Mouse (Mus musculus): ENCODE results near the gene Trim46.
A peak's percentile ranks its signal among the peaks of the same experiment; 100 is the strongest.

The Trim46 gene

DNA sequence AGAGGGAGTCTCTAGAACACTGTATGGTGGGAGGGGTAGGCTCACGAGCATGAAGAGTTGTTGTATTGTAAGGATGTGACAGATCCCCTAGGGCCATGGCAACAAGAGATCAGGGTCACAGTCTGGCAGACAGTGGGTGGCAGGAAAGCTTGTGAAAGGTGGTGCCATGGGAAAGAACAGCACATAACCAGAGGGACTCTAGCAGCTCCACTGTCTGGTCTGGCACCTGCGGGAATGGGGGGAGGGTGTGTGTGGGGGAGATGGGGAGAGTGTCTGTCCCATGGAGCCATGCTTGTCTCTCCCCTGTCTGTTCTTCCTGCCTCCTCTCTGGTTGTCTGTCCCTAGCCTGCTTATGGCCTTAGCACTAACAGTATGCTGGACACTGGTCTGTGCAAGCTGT is 39.4 kb upstream of the Trim46 start:
- Histone ChIP-seq H3K9me3 (ENCODE audit: low read length) (no peaks in the 10 kb centered on the region), H3K36me3 (ENCODE audit: insufficient read depth, low read length) (no peaks in the 10 kb centered on the region), H3K4me3 (replicated peaks; ENCODE audit: low read length) (peak overlapping the region; percentile 71), H3K4me1 (replicated peaks; ENCODE audit: low read depth, low read length) (peaks cover 79% of the 10 kb centered on the region), H3K27me3 (ENCODE audit: insufficient read depth, low read length) (peaks cover 22% of the 10 kb centered on the region)
- TF ChIP-seq NANOG (IDR thresholded peaks at IDR 0.05; ENCODE audit: borderline replicate concordance, low read length) = no peak
- TF ChIP-seq CTCF (conservative IDR thresholded peaks at IDR 0.05; ENCODE audit: low read length) = no peak
- TF ChIP-seq POU5F1 (IDR thresholded peaks at IDR 0.05; ENCODE audit: borderline replicate concordance, low read length) = no peak

DNA sequence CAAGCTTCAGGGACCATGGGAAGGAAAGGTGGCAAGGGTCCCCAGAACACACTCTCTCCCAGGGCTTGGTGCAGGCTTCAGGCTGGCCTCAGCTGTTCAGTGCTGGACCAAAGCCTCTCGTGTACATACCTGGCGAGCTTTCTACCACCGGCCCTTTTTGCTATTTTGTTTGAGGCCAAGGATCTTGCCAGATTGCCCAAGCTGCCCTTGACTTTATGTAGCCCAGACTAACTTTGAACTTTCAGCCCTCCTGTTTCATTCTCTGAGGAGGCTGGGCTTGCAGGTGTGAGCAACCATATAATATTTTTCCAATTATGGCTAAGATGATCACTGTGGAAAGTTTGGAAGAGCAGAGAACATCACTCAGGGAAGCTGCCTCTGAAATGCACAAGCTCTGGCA is 38.2 kb upstream of the Trim46 start:
- H3K36me3 ChIP-seq (ENCODE audit: insufficient read depth, low read length) = no peaks in the 10 kb centered on the region
- H3K4me1 ChIP-seq (replicated peaks; ENCODE audit: low read depth, low read length) = peaks cover 89% of the 10 kb centered on the region
- no peak for TF ChIP-seq CTCF (conservative IDR thresholded peaks at IDR 0.05; ENCODE audit: low read length)
- no peak for TF ChIP-seq POU5F1 (IDR thresholded peaks at IDR 0.05; ENCODE audit: borderline replicate concordance, low read length)
- no peak for TF ChIP-seq NANOG (IDR thresholded peaks at IDR 0.05; ENCODE audit: borderline replicate concordance, low read length)
- H3K9me3 ChIP-seq (ENCODE audit: low read length) = no peaks in the 10 kb centered on the region
- H3K27me3 ChIP-seq (ENCODE audit: insufficient read depth, low read length) = peaks cover 31% of the 10 kb centered on the region
- no peak overlapping the region for H3K4me3 ChIP-seq (replicated peaks; ENCODE audit: low read length)

DNA sequence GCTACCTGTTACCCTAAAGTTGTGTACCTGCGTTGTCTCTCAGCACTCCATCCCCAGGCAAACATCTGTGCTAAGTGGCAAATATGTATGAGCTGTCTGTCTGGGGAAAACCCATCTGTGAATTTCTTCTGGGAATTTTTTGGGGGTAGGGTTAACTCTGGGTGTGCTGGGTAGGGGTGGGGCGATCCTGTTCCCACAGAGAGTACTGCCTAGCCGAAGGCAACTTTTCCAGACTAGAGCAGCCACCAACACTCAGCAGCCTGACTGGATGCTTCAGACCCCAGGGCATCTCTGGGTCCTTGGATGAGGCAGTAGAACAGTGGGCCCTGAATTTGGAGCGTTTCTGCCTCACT is 36.2 kb upstream of the Trim46 start:
- peaks cover 94% of the 10 kb centered on the region for H3K4me1 ChIP-seq (replicated peaks; ENCODE audit: low read depth, low read length)

DNA sequence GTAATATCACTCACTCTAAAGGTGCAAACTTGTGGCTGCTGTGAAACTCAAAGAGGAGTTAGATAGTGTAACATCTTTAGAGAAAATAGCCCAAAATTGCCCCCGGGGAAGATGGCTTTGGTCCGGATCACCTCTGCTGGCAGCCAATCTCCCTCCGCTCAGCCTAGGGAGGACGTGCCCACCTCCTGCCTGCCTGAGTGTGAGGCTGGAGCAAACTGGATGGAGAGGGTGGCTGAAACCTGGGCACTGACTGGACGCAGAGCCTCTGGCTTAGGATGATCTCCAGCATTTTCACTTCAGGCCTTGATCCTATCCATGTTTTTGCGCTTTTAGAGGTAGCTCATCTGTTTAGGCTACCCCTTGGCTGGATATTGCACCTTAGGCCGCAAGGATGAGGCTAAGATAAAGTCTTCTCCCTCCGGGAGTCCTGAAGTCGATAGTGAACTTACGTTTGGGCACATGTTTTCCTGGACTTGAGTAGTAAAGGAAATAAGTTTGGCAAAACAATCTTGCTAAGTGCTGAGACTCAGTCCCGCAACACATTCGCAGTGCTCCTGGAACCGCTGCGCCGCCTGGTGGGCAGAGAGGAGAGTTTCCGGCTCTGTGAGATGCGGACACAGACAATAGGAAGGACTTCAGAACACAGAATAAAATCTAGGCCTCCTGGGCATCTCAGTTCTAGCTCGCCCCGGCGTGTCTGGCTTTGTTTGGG is 35.6 kb upstream of the Trim46 start:
- peaks cover 47% of the 10 kb centered on the region for H3K27me3 ChIP-seq (ENCODE audit: insufficient read depth, low read length)
- H3K4me3 ChIP-seq (replicated peaks; ENCODE audit: low read length) = peak overlapping the region; percentile 80
- H3K36me3 ChIP-seq (ENCODE audit: insufficient read depth, low read length) = no peaks in the 10 kb centered on the region
- H3K4me1 ChIP-seq (replicated peaks; ENCODE audit: low read depth, low read length) = peaks cover 94% of the 10 kb centered on the region
- TF ChIP-seq CTCF (conservative IDR thresholded peaks at IDR 0.05; ENCODE audit: low read length) (peak; percentile 96), NANOG (IDR thresholded peaks at IDR 0.05; ENCODE audit: borderline replicate concordance, low read length) (no peak), POU5F1 (IDR thresholded peaks at IDR 0.05; ENCODE audit: borderline replicate concordance, low read length) (no peak)
- no peaks in the 10 kb centered on the region for H3K9me3 ChIP-seq (ENCODE audit: low read length)

More for the DNA sequence above, 36.2 kb upstream of the Trim46 start:
- peaks cover 42% of the 10 kb centered on the region for H3K27me3 ChIP-seq (ENCODE audit: insufficient read depth, low read length)
- no peaks in the 10 kb centered on the region for H3K9me3 ChIP-seq (ENCODE audit: low read length)
- H3K4me3 ChIP-seq (replicated peaks; ENCODE audit: low read length) = peak overlapping the region; percentile 45; the same call in 1 of the 2 replicates
- TF ChIP-seq POU5F1 (IDR thresholded peaks at IDR 0.05; ENCODE audit: borderline replicate concordance, low read length) = no peak
- TF ChIP-seq NANOG (IDR thresholded peaks at IDR 0.05; ENCODE audit: borderline replicate concordance, low read length) = no peak
- TF ChIP-seq CTCF (conservative IDR thresholded peaks at IDR 0.05; ENCODE audit: low read length) = no peak
- H3K36me3 ChIP-seq (ENCODE audit: insufficient read depth, low read length) = no peaks in the 10 kb centered on the region

DNA sequence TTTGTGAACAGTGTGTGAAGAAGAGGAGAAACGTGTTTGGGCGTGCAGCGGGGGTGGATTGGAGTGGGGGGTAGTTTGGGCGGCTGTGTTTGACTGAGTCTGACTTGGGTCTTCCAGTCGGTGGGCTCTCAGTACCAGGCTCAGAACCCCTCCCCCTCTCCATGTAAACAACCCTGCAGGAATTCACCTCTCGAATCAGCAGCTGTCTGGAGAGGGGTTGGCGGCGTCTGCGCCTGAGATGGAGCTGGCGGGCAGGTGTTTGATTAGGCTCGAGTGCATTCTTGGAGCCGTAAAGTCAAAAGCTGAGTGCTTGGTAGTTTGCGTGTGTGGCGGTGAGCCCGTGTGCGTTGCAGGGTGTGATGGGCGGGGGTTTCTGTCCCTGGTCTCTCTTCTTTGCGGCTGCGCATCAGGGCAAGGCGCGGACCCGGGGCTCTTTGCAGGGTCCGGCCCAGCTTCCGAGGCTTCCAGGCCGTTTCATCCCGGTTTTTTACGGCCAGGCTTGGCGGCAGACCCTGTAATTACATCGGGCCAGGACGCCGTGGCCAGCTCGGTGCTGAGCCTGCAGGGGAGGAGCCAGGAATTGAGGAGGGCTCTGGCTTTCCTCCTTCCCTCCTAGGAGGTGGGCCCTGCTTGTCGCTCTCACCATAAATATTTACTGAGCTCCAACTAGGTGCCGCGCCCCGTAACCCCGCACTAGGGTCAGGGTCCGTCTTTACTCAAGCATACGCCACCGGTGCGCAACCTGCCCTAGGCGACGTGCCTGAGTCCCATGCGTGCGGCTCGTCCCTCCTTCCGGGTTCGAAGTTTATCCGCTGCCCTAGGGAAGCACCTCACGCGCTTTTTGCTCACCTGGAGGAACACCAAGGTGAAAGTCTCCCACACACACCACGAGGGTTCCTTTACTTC is 34.8 kb upstream of the Trim46 start, which contains the start of gene Efna1:
Efna1 (minus strand) TSS at position 537 of the 906 bp plus-strand sequence.
- Histone ChIP-seq H3K9me3 (ENCODE audit: low read length) (no peaks in the 10 kb centered on the region), H3K4me1 (replicated peaks; ENCODE audit: low read depth, low read length) (peaks cover 87% of the 10 kb centered on the region), H3K27me3 (ENCODE audit: insufficient read depth, low read length) (peaks cover 55% of the 10 kb centered on the region), H3K36me3 (ENCODE audit: insufficient read depth, low read length) (0 out of 2 replicates have a peak, but pooled peaks cover 3% of the 10 kb centered on the region), H3K4me3 (replicated peaks; ENCODE audit: low read length) (peak within 1 kb of the TSS; percentile 80)
- TF ChIP-seq POU5F1 (IDR thresholded peaks at IDR 0.05; ENCODE audit: borderline replicate concordance, low read length) = no peak
- TF ChIP-seq CTCF (conservative IDR thresholded peaks at IDR 0.05; ENCODE audit: low read length) = no peak
- no peak for TF ChIP-seq NANOG (IDR thresholded peaks at IDR 0.05; ENCODE audit: borderline replicate concordance, low read length)

DNA sequence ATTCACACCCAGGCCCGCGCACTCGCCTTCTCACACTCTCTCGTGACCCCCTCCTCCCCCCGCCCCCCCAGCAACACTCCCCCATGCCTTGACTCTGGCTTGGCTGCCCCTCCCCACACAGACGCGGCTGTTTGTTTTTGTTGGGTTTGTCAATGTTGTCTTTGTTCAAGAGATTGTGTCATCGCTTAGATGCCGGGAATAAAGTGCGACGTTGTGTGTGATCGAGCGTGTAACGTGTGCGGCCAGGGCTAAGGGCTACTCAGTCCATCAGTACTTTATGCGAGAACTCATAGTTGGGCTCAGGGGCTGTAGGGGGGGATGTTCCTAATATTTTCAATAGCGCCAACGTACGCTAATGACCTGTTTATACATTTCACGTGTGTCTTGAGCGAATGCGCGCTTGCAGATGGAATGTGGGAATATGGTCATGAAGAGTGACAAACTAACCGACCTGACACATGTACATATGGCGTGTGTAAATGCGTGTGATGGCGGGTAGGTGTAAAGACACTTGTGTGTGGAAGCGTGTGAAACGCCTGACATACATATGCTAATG is 34.0 kb upstream of the Trim46 start:
- Histone ChIP-seq H3K27me3 (ENCODE audit: insufficient read depth, low read length) (peaks cover 61% of the 10 kb centered on the region), H3K9me3 (ENCODE audit: low read length) (no peaks in the 10 kb centered on the region), H3K4me1 (replicated peaks; ENCODE audit: low read depth, low read length) (peaks cover 80% of the 10 kb centered on the region), H3K4me3 (replicated peaks; ENCODE audit: low read length) (peak overlapping the region; percentile 80), H3K36me3 (ENCODE audit: insufficient read depth, low read length) (peaks cover 10% of the 10 kb centered on the region)
- no peak for TF ChIP-seq CTCF (conservative IDR thresholded peaks at IDR 0.05; ENCODE audit: low read length)
- TF ChIP-seq POU5F1 (IDR thresholded peaks at IDR 0.05; ENCODE audit: borderline replicate concordance, low read length) = no peak
- no peak for TF ChIP-seq NANOG (IDR thresholded peaks at IDR 0.05; ENCODE audit: borderline replicate concordance, low read length)

DNA sequence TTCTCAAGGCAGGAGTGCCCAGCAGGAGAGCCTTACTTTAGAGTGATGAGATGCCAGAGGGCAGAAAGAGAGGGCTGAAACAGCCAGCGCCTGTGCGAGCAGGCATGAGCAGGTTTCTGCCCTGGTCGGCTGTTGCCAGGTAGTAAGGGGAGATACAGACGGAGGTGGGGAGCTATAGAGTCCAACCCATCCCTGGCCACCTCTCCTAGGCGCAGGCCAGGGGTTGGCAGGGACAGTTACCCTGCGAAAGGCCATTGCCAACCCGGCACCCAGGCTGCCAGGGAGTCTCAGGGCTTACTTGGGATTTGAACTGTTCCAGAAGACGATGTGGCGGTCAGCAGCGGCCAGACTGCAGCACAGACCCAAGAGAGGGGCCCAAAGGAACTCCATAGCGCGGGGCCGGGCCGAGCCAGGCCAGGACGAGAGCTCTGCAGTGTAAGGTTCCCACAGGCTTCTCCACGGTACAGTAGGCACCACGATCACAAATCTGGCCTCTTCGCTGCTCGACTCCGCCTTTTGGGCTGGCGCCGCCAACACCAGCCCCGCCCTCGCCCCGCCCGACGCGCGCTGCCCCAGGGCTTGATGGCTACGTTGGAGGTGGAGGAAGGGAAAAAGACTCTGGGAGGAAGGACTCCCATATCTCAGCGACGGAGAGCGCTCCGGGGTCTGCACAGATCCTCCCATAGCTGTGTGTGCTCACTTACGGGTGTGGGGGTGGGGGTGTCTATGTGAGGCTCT is 33.2 kb upstream of the Trim46 start:
- TF ChIP-seq POU5F1 (IDR thresholded peaks at IDR 0.05; ENCODE audit: borderline replicate concordance, low read length) = no peak
- TF ChIP-seq CTCF (conservative IDR thresholded peaks at IDR 0.05; ENCODE audit: low read length) = no peak
- TF ChIP-seq NANOG (IDR thresholded peaks at IDR 0.05; ENCODE audit: borderline replicate concordance, low read length) = no peak
- Histone ChIP-seq H3K36me3 (ENCODE audit: insufficient read depth, low read length) (peaks cover 11% of the 10 kb centered on the region), H3K4me1 (replicated peaks; ENCODE audit: low read depth, low read length) (peaks cover 72% of the 10 kb centered on the region), H3K27me3 (ENCODE audit: insufficient read depth, low read length) (peaks cover 62% of the 10 kb centered on the region), H3K9me3 (ENCODE audit: low read length) (no peaks in the 10 kb centered on the region), H3K4me3 (replicated peaks; ENCODE audit: low read length) (peak overlapping the region; percentile 80)

Measured in E14TG2a.4 (cell line).